Mouse (Mus musculus): ENCODE data around the gene 4933406M09Rik. TPM values are rescaled to one million over a fixed set of nuclear protein-coding genes. Genes with fewer than 3 reads are reported as not detected.

4933406M09Rik gene
- polyA plus RNA-seq, 1 experiment from 2014 or later = not detected

GRCm38 (mm10) chr1:134433473-134433872 lies 47.7 kb downstream of the 4933406M09Rik start:
- no peaks in the 10 kb centered on the region for H3K4me1 ChIP-seq (ENCODE audit: control insufficient read depth, insufficient read depth, low read length)
- no peaks in the 10 kb centered on the region for H3K27me3 ChIP-seq (ENCODE audit: control insufficient read depth, insufficient read depth, low read length)
- H3K36me3 ChIP-seq (ENCODE audit: control insufficient read depth, insufficient read depth, low read length) = peaks cover 33% of the 10 kb centered on the region
- no peak overlapping the region for H3K27ac ChIP-seq (ENCODE audit: low read length)
- no peak overlapping the region for H3K9ac ChIP-seq (replicated peaks; ENCODE audit: low read depth, low read length)
- no peaks in the 10 kb centered on the region for H3K9me3 ChIP-seq (ENCODE audit: control insufficient read depth, low read depth, low read length)
- 90% methylated on average over 4 of the region's 4 CpGs for WGBS
- no peak overlapping the region for H3K4me3 ChIP-seq (ENCODE audit: low read depth, low read length)
- H3K4me2 ChIP-seq (replicated peaks; ENCODE audit: low read depth, low read length) = no peak overlapping the region
- ATAC-seq (ENCODE audit: insufficient number of reproducible peaks, insufficient read depth, low FRiP score, low read depth) = no peak

GRCm38 (mm10) chr1:134435414-134435813 lies 49.7 kb downstream of the 4933406M09Rik start:
- H3K4me3 ChIP-seq (ENCODE audit: low read depth, low read length) = no peak overlapping the region
- peaks cover 25% of the 10 kb centered on the region for H3K36me3 ChIP-seq (ENCODE audit: control insufficient read depth, insufficient read depth, low read length)
- no peaks in the 10 kb centered on the region for H3K9me3 ChIP-seq (ENCODE audit: control insufficient read depth, low read depth, low read length)
- H3K27me3 ChIP-seq (ENCODE audit: control insufficient read depth, insufficient read depth, low read length) = no peaks in the 10 kb centered on the region
- H3K9ac ChIP-seq (replicated peaks; ENCODE audit: low read depth, low read length) = no peak overlapping the region
- no peak overlapping the region for H3K27ac ChIP-seq (ENCODE audit: low read length)
- ATAC-seq (ENCODE audit: insufficient number of reproducible peaks, insufficient read depth, low FRiP score, low read depth) = no peak
- no peak overlapping the region for H3K4me2 ChIP-seq (replicated peaks; ENCODE audit: low read depth, low read length)
- H3K4me1 ChIP-seq (ENCODE audit: control insufficient read depth, insufficient read depth, low read length) = no peaks in the 10 kb centered on the region
- 34% methylated on average over 4 of the region's 4 CpGs for WGBS

- Histone ChIP-seq H3K27me3 (ENCODE audit: control insufficient read depth, insufficient read depth, low read length) (no peaks in the 10 kb centered on the region), H3K9me3 (ENCODE audit: control insufficient read depth, low read depth, low read length) (no peaks in the 10 kb centered on the region), H3K4me3 (ENCODE audit: low read depth, low read length) (no peak overlapping the region), H3K4me2 (replicated peaks; ENCODE audit: low read depth, low read length) (no peak overlapping the region), H3K36me3 (ENCODE audit: control insufficient read depth, insufficient read depth, low read length) (no peaks in the 10 kb centered on the region), H3K27ac (ENCODE audit: low read length) (no peak overlapping the region), H3K4me1 (ENCODE audit: control insufficient read depth, insufficient read depth, low read length) (no peaks in the 10 kb centered on the region), H3K9ac (replicated peaks; ENCODE audit: low read depth, low read length) (no peak overlapping the region)
- no peak for ATAC-seq (ENCODE audit: insufficient number of reproducible peaks, insufficient read depth, low FRiP score, low read depth)
- 77% methylated on average over 6 of the region's 6 CpGs for WGBS
Measured at GRCm38 (mm10) chr1:134440437-134440836, 54.7 kb downstream of the 4933406M09Rik start.

Other genes starting within 250 kb of the 4933406M09Rik start
- gene Chil1, start 203.8 kb upstream of the 4933406M09Rik start, polyA plus RNA-seq (2014; fragmentation: Nextera tagmentation; extraction: Ambion mirVana) = 0.67 and 1.4 TPM in 2 replicates
- gene Mybph, start 192.5 kb upstream of the 4933406M09Rik start, polyA plus RNA-seq (2014; fragmentation: Nextera tagmentation; extraction: Ambion mirVana) = not detected in 2 replicates
- gene Adora1, start 150.5 kb upstream of the 4933406M09Rik start, polyA plus RNA-seq (2014; fragmentation: Nextera tagmentation; extraction: Ambion mirVana) = 0.68 and 1.7 TPM in 2 replicates
- gene Myog, start 96.0 kb upstream of the 4933406M09Rik start, polyA plus RNA-seq (2014; fragmentation: Nextera tagmentation; extraction: Ambion mirVana) = 0.16 and 0.17 TPM in 2 replicates
- 4.8 and 5.7 TPM in 2 replicates for gene Ppfia4, start 53.0 kb upstream of the 4933406M09Rik start, polyA plus RNA-seq (2014; fragmentation: Nextera tagmentation; extraction: Ambion mirVana)
- gene Tmem183a, start 24.0 kb upstream of the 4933406M09Rik start, polyA plus RNA-seq (2014; fragmentation: Nextera tagmentation; extraction: Ambion mirVana) = 93.0 and 101 TPM in 2 replicates
- 39.3 and 39.9 TPM in 2 replicates for gene Cyb5r1, start 19.6 kb downstream of the 4933406M09Rik start, polyA plus RNA-seq (2014; fragmentation: Nextera tagmentation; extraction: Ambion mirVana)
- gene Adipor1, start 29.4 kb downstream of the 4933406M09Rik start, polyA plus RNA-seq (2014; fragmentation: Nextera tagmentation; extraction: Ambion mirVana) = 85.5 and 91.3 TPM in 2 replicates
- gene Klhl12, start 69.6 kb downstream of the 4933406M09Rik start, polyA plus RNA-seq (2014; fragmentation: Nextera tagmentation; extraction: Ambion mirVana) = 20.3 and 23.1 TPM in 2 replicates
- gene Rabif, start 108.7 kb downstream of the 4933406M09Rik start, polyA plus RNA-seq (2014; fragmentation: Nextera tagmentation; extraction: Ambion mirVana) = 41.9 and 45.4 TPM in 2 replicates
- gene Mgat4e, start 163.7 kb downstream of the 4933406M09Rik start, polyA plus RNA-seq (2014; fragmentation: Nextera tagmentation; extraction: Ambion mirVana) = not detected in 2 replicates
- 80.6 and 81.3 TPM in 2 replicates for gene Kdm5b, start 174.2 kb downstream of the 4933406M09Rik start, polyA plus RNA-seq (2014; fragmentation: Nextera tagmentation; extraction: Ambion mirVana)